Mouse (Mus musculus): ENCODE measurements around the gene Esr1. TPM values are rescaled to one million over a fixed set of nuclear protein-coding genes. Genes with fewer than 3 reads are reported as not detected.

Gene Esr1
- polyA plus RNA-seq, 1 experiment, result 0.90 TPM

- WGBS, result 26% methylated on average over 24 of the region's 24 CpGs
- Histone ChIP-seq H3K27me3 (ENCODE audit: control insufficient read depth, insufficient read depth, low read length) (no peaks in the 10 kb centered on the region), H3K4me1 (ENCODE audit: control insufficient read depth, insufficient read depth, insufficient read length, low read length) (peaks cover 3% of the 10 kb centered on the region)
Measured at GRCm38 (mm10) chr10:4620596-4621504, 9.5 kb downstream of the Esr1 start.

GRCm38 (mm10) chr10:4621505-4621815 is 10.1 kb downstream of the Esr1 start:
- peaks cover 3% of the 10 kb centered on the region for H3K4me1 ChIP-seq (ENCODE audit: control insufficient read depth, insufficient read depth, insufficient read length, low read length)
- 78% methylated on average over 5 of the region's 5 CpGs for WGBS
- TF ChIP-seq POLR2A (IDR thresholded peaks at IDR 0.05; ENCODE audit: low read depth, low read length) (no peak), CTCF (IDR thresholded peaks at IDR 0.05; ENCODE audit: extremely low read depth, insufficient read length, insufficient replicate concordance, low read depth, low read length) (no peak)
- H3K4me3 ChIP-seq (ENCODE audit: low read depth, low read length), result no peak overlapping the region
- no peaks in the 10 kb centered on the region for H3K27me3 ChIP-seq (ENCODE audit: control insufficient read depth, insufficient read depth, low read length)
- H3K36me3 ChIP-seq (ENCODE audit: control insufficient read depth, insufficient read depth, low read length), result no peaks in the 10 kb centered on the region
- H3K27ac ChIP-seq (ENCODE audit: insufficient read depth, low read depth, low read length), result no peak overlapping the region

More at GRCm38 (mm10) chr10:4620596-4621504, 9.5 kb downstream of the Esr1 start:
- no peaks in the 10 kb centered on the region for H3K36me3 ChIP-seq (ENCODE audit: control insufficient read depth, insufficient read depth, low read length)
- TF ChIP-seq CTCF (IDR thresholded peaks at IDR 0.05; ENCODE audit: extremely low read depth, insufficient read length, insufficient replicate concordance, low read depth, low read length), result no peak
- TF ChIP-seq POLR2A (IDR thresholded peaks at IDR 0.05; ENCODE audit: low read depth, low read length), result no peak
- H3K27ac ChIP-seq (ENCODE audit: insufficient read depth, low read depth, low read length), result no peak overlapping the region
- peak overlapping the region; percentile 3; the same call in 1 of the 2 replicates for H3K4me3 ChIP-seq (ENCODE audit: low read depth, low read length)

- Histone ChIP-seq H3K27ac (ENCODE audit: insufficient read depth, low read depth, low read length) (no peak overlapping the region), H3K4me3 (ENCODE audit: low read depth, low read length) (no peak overlapping the region), H3K27me3 (ENCODE audit: control insufficient read depth, insufficient read depth, low read length) (no peaks in the 10 kb centered on the region), H3K36me3 (ENCODE audit: control insufficient read depth, insufficient read depth, low read length) (no peaks in the 10 kb centered on the region), H3K4me1 (ENCODE audit: control insufficient read depth, insufficient read depth, insufficient read length, low read length) (peaks cover 3% of the 10 kb centered on the region)
- no peak for TF ChIP-seq POLR2A (IDR thresholded peaks at IDR 0.05; ENCODE audit: low read depth, low read length)
- no peak for TF ChIP-seq CTCF (IDR thresholded peaks at IDR 0.05; ENCODE audit: extremely low read depth, insufficient read length, insufficient replicate concordance, low read depth, low read length)
Measured at GRCm38 (mm10) chr10:4623319-4623718, 11.9 kb downstream of the Esr1 start.

GRCm38 (mm10) chr10:4624581-4624980 is 13.2 kb downstream of the Esr1 start:
- TF ChIP-seq POLR2A (IDR thresholded peaks at IDR 0.05; ENCODE audit: low read depth, low read length) (no peak), CTCF (IDR thresholded peaks at IDR 0.05; ENCODE audit: extremely low read depth, insufficient read length, insufficient replicate concordance, low read depth, low read length) (no peak)
- Histone ChIP-seq H3K27me3 (ENCODE audit: control insufficient read depth, insufficient read depth, low read length) (no peaks in the 10 kb centered on the region), H3K4me3 (ENCODE audit: low read depth, low read length) (no peak overlapping the region), H3K36me3 (ENCODE audit: control insufficient read depth, insufficient read depth, low read length) (no peaks in the 10 kb centered on the region), H3K4me1 (ENCODE audit: control insufficient read depth, insufficient read depth, insufficient read length, low read length) (peaks cover 3% of the 10 kb centered on the region), H3K27ac (ENCODE audit: insufficient read depth, low read depth, low read length) (no peak overlapping the region)
- 56% methylated on average over 4 of the region's 4 CpGs for WGBS

- no peak for TF ChIP-seq POLR2A (IDR thresholded peaks at IDR 0.05; ENCODE audit: low read depth, low read length)
- TF ChIP-seq CTCF (IDR thresholded peaks at IDR 0.05; ENCODE audit: extremely low read depth, insufficient read length, insufficient replicate concordance, low read depth, low read length), result no peak
- H3K27ac ChIP-seq (ENCODE audit: insufficient read depth, low read depth, low read length), result no peak overlapping the region
- H3K27me3 ChIP-seq (ENCODE audit: control insufficient read depth, insufficient read depth, low read length), result no peaks in the 10 kb centered on the region
- WGBS, result 41% methylated on average over 6 of the region's 6 CpGs
- peaks cover 3% of the 10 kb centered on the region for H3K4me1 ChIP-seq (ENCODE audit: control insufficient read depth, insufficient read depth, insufficient read length, low read length)
- H3K4me3 ChIP-seq (ENCODE audit: low read depth, low read length), result no peak overlapping the region
- no peaks in the 10 kb centered on the region for H3K36me3 ChIP-seq (ENCODE audit: control insufficient read depth, insufficient read depth, low read length)
Measured at GRCm38 (mm10) chr10:4625300-4625699, 13.9 kb downstream of the Esr1 start.

GRCm38 (mm10) chr10:4626432-4626831 is 15.0 kb downstream of the Esr1 start:
- Histone ChIP-seq H3K4me1 (ENCODE audit: control insufficient read depth, insufficient read depth, insufficient read length, low read length) (no peaks in the 10 kb centered on the region), H3K4me3 (ENCODE audit: low read depth, low read length) (no peak overlapping the region), H3K36me3 (ENCODE audit: control insufficient read depth, insufficient read depth, low read length) (no peaks in the 10 kb centered on the region), H3K27me3 (ENCODE audit: control insufficient read depth, insufficient read depth, low read length) (no peaks in the 10 kb centered on the region), H3K27ac (ENCODE audit: insufficient read depth, low read depth, low read length) (no peak overlapping the region)
- 87% methylated on average over 7 of the region's 7 CpGs for WGBS
- TF ChIP-seq POLR2A (IDR thresholded peaks at IDR 0.05; ENCODE audit: low read depth, low read length) (no peak), CTCF (IDR thresholded peaks at IDR 0.05; ENCODE audit: extremely low read depth, insufficient read length, insufficient replicate concordance, low read depth, low read length) (peak; percentile 18; the same call in 1 of the 2 replicates)

- 82% methylated on average over 8 of the region's 8 CpGs for WGBS
- H3K4me3 ChIP-seq (ENCODE audit: low read depth, low read length), result no peak overlapping the region
- TF ChIP-seq CTCF (IDR thresholded peaks at IDR 0.05; ENCODE audit: extremely low read depth, insufficient read length, insufficient replicate concordance, low read depth, low read length), result no peak
- TF ChIP-seq POLR2A (IDR thresholded peaks at IDR 0.05; ENCODE audit: low read depth, low read length), result no peak
- no peaks in the 10 kb centered on the region for H3K4me1 ChIP-seq (ENCODE audit: control insufficient read depth, insufficient read depth, insufficient read length, low read length)
- no peaks in the 10 kb centered on the region for H3K27me3 ChIP-seq (ENCODE audit: control insufficient read depth, insufficient read depth, low read length)
- H3K27ac ChIP-seq (ENCODE audit: insufficient read depth, low read depth, low read length), result no peak overlapping the region
- H3K36me3 ChIP-seq (ENCODE audit: control insufficient read depth, insufficient read depth, low read length), result no peaks in the 10 kb centered on the region
Measured at GRCm38 (mm10) chr10:4626996-4627395, 15.6 kb downstream of the Esr1 start.

Data from small intestine, adult 2 months (tissue).